Mouse (Mus musculus) embryonic facial prominence, embryonic 14.5 days (tissue): Measurements from ENCODE around the gene Tsks. TPM values are rescaled to one million over a fixed set of nuclear protein-coding genes. Genes with fewer than 3 reads are reported as not detected.

ENCODE experiments used
- ATAC-seq: fragments of 200-750 bp; cut with Nextera tagmentation; 2 replicates; pipeline ENCODE4 v1.8.0; 2017; ENCODE audit warnings: low read depth, moderate number of reproducible peaks, moderate TSS enrichment
- DNase-seq: peaks from one replicate; pipeline ENCODE4 v3.0.0-alpha.2; 2015; ENCODE audit warnings: low spot score
- H3K27ac ChIP-seq: fragments of 300-500 bp; sonication (generic); replicated peaks from 2 replicates; pipeline ENCODE4 v1.5.1; 2014; ENCODE audit warnings: low read depth, mild to moderate bottlenecking, low read length, moderate library complexity
- H3K27me3 ChIP-seq: fragments of 300-500 bp; sonication (generic); replicated peaks from 2 replicates; pipeline ENCODE4 v1.6.1; 2014; ENCODE audit warnings: low read length; ENCODE audit not compliant: control insufficient read depth, insufficient read depth
- H3K36me3 ChIP-seq: fragments of 300-500 bp; sonication (generic); 2 replicates; pipeline ENCODE4 v1.6.1; 2014; ENCODE audit warnings: low read length, mixed read lengths; ENCODE audit not compliant: control insufficient read depth, insufficient read depth
- H3K4me1 ChIP-seq: fragments of 300-500 bp; sonication (generic); 2 replicates; pipeline ENCODE4 v1.6.1; 2014; ENCODE audit warnings: antibody characterized with exemption, low read length; ENCODE audit not compliant: control insufficient read depth, insufficient read depth
- H3K4me2 ChIP-seq: fragments of 300-500 bp; sonication (generic); 2 replicates; pipeline ENCODE4 v1.6.1; 2014; ENCODE audit warnings: low read depth, mild to moderate bottlenecking, low read length, moderate library complexity, mixed read lengths
- H3K4me3 ChIP-seq: fragments of 300-500 bp; sonication (generic); 2 replicates; pipeline ENCODE4 v1.5.1; 2014; ENCODE audit warnings: low read depth, mild to moderate bottlenecking, low read length
- H3K9ac ChIP-seq: fragments of 300-500 bp; sonication (generic); 2 replicates; pipeline ENCODE4 v1.6.1; 2014; ENCODE audit warnings: low read depth, mild to moderate bottlenecking, low read length, moderate library complexity, mixed read lengths
- H3K9me3 ChIP-seq: fragments of 300-500 bp; sonication (generic); 2 replicates; pipeline ENCODE4 v1.6.1; 2016; ENCODE audit warnings: low read length; ENCODE audit not compliant: control insufficient read depth
- WGBS: fragments of 180-500 bp; shearing (Covaris S2); extraction: QIAGEN DNeasy Blood & Tissue Kit; methylation state at CpG from one replicate; pipeline ENCODE4 v1.1.7; 2014; 5-methylcytosine and 5-hydroxymethylcytosine counted together
- polyA plus RNA-seq: library from polyadenylated mRNA; unstranded; fragments of >200 nt; fragmentation: Nextera tagmentation; extraction: Ambion mirVana; gene quantifications from 2 replicates; pipeline ENCODE4 v1.2.1, GENCODE M21; 2014

Gene Tsks
- polyA plus RNA-seq, 1 experiment from 2014 or later: not detected

GRCm38 (mm10) chr7:44962337-44962736 lies 19.3 kb downstream of the Tsks start:
- no peaks in the 10 kb centered on the region for H3K27me3 ChIP-seq
- H3K4me2 ChIP-seq: no peak overlapping the region
- H3K4me3 ChIP-seq: no peak overlapping the region
- no peak overlapping the region for H3K27ac ChIP-seq
- H3K9me3 ChIP-seq: no peaks in the 10 kb centered on the region
- peaks cover 72% of the 10 kb centered on the region for H3K36me3 ChIP-seq
- 75% methylated on average over 8 of the region's 8 CpGs for WGBS
- H3K4me1 ChIP-seq: no peaks in the 10 kb centered on the region
- H3K9ac ChIP-seq: no peak overlapping the region
- DNase-seq (no peak), ATAC-seq (no peak)

GRCm38 (mm10) chr7:44962831-44963230 lies 19.8 kb downstream of the Tsks start:
- ATAC-seq (no peak), DNase-seq (no peak)
- no peak overlapping the region for H3K4me2 ChIP-seq
- 90% methylated on average over 5 of the region's 5 CpGs for WGBS
- H3K4me3 ChIP-seq: no peak overlapping the region
- no peaks in the 10 kb centered on the region for H3K9me3 ChIP-seq
- no peak overlapping the region for H3K27ac ChIP-seq
- no peaks in the 10 kb centered on the region for H3K4me1 ChIP-seq
- H3K9ac ChIP-seq: no peak overlapping the region
- H3K36me3 ChIP-seq: peaks cover 74% of the 10 kb centered on the region
- H3K27me3 ChIP-seq: no peaks in the 10 kb centered on the region

- H3K27ac ChIP-seq: no peak overlapping the region
- WGBS: 91% methylated on average over 11 of the region's 13 CpGs
- no peak for ATAC-seq
- H3K4me1 ChIP-seq: no peaks in the 10 kb centered on the region
- H3K9me3 ChIP-seq: no peaks in the 10 kb centered on the region
- H3K4me2 ChIP-seq: no peak overlapping the region
- H3K9ac ChIP-seq: no peak overlapping the region
- peaks cover 76% of the 10 kb centered on the region for H3K36me3 ChIP-seq
- H3K27me3 ChIP-seq: no peaks in the 10 kb centered on the region
- H3K4me3 ChIP-seq: no peak overlapping the region
- no peak for DNase-seq
Observed at GRCm38 (mm10) chr7:44964990-44965389, 22.0 kb downstream of the Tsks start.

DNA sequence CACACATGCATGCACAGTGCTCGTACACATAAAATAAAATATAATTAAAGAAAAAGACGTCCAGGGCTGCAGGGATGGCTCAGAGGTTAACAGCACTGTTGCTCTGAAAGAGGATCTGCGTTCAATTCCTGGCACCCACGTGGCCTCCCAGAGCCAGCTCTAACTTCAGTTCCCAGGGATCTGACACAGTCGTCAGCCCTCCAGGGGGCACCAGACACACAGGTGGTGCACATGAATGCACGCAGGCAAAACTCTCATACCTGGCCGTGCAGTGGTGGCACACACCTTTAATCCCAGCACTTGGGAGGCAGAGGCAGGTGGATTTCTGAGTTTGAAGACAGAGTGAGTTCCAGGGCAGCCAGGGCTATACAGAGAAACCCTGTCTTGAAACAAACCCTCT lies 23.0 kb downstream of the Tsks start:
- no peak for DNase-seq
- no peak for ATAC-seq

GRCm38 (mm10) chr7:44966638-44967037 lies 23.6 kb downstream of the Tsks start:
- WGBS: 75% methylated on average over 15 of the region's 15 CpGs
- no peak overlapping the region for H3K4me3 ChIP-seq
- DNase-seq (no peak), ATAC-seq (no peak)
- peaks cover 8% of the 10 kb centered on the region for H3K4me1 ChIP-seq
- no peaks in the 10 kb centered on the region for H3K27me3 ChIP-seq
- no peak overlapping the region for H3K9ac ChIP-seq
- H3K9me3 ChIP-seq: no peaks in the 10 kb centered on the region
- H3K36me3 ChIP-seq: peaks cover 61% of the 10 kb centered on the region
- H3K27ac ChIP-seq: no peak overlapping the region
- no peak overlapping the region for H3K4me2 ChIP-seq

More for the DNA sequence above, 23.0 kb downstream of the Tsks start:
- 78% methylated on average over 7 of the region's 7 CpGs for WGBS
- Histone ChIP-seq H3K4me3 (no peak overlapping the region), H3K4me1 (peaks cover 3% of the 10 kb centered on the region), H3K4me2 (no peak overlapping the region), H3K9me3 (no peaks in the 10 kb centered on the region), H3K9ac (no peak overlapping the region), H3K27me3 (no peaks in the 10 kb centered on the region), H3K36me3 (peaks cover 67% of the 10 kb centered on the region), H3K27ac (no peak overlapping the region)

DNA sequence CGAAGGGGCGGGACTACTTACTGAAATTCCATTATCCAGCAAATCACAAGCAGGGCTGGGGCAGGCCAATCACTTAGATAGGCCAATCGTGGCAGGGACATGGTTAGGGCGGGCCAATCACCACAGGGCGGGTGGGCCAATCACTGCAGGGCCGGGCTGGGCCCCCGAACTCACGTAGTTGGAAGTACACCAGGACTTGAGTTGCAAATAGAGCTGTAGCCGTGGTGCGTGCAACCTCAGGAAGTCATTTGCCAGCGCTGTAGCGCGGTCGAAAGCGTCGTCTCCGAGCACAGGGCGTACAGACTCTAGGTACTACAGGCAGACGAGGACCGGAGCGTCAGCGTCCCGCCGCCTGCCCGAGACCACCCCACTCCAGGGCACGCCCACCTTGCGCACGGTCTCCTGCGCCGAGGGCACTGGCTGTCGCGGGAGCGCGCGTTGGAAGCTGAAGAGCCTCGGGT lies 27.3 kb downstream of the Tsks start:
- WGBS: under 1% methylated on average over 36 of the region's 36 CpGs
- ATAC-seq: peak; percentile 97

DNA sequence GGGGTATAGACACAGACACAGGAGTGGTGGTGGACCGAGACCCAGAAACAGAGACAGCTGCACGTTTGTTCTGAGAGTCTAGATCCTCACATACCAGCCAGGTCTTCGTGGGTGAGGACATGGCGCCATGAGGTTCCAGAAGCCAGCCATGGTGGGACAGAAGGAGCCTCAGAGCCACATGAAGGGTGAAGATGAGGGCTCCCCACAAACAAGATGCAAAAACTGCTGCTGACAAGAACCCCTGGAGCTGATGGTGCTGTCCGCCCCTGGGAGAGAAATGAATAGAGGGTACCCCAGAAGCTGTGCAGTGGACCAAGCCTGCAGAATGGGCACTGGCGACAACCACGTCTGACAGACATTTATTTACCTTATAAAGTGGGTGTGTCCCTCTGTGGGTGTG lies 28.1 kb downstream of the Tsks start:
- Histone ChIP-seq H3K4me2 (peak overlapping the region; percentile 60), H3K9me3 (no peaks in the 10 kb centered on the region), H3K4me3 (peak overlapping the region; percentile 62), H3K27ac (peak overlapping the region; percentile 88; the same call in 1 of the 2 replicates), H3K36me3 (peaks cover 30% of the 10 kb centered on the region), H3K27me3 (no peaks in the 10 kb centered on the region), H3K4me1 (peaks cover 8% of the 10 kb centered on the region), H3K9ac (peak overlapping the region; percentile 65)
- WGBS: 67% methylated on average over 7 of the region's 7 CpGs
- DNase-seq (no peak), ATAC-seq (no peak)

More for the DNA sequence above, 27.3 kb downstream of the Tsks start:
- Histone ChIP-seq H3K9me3 (no peaks in the 10 kb centered on the region), H3K27ac (peak overlapping the region; percentile 88), H3K9ac (peak overlapping the region; percentile 65), H3K27me3 (no peaks in the 10 kb centered on the region), H3K36me3 (peaks cover 29% of the 10 kb centered on the region), H3K4me3 (peak overlapping the region; percentile 62), H3K4me1 (peaks cover 8% of the 10 kb centered on the region), H3K4me2 (peak overlapping the region; percentile 60)
- peak; percentile 98 for DNase-seq

DNA sequence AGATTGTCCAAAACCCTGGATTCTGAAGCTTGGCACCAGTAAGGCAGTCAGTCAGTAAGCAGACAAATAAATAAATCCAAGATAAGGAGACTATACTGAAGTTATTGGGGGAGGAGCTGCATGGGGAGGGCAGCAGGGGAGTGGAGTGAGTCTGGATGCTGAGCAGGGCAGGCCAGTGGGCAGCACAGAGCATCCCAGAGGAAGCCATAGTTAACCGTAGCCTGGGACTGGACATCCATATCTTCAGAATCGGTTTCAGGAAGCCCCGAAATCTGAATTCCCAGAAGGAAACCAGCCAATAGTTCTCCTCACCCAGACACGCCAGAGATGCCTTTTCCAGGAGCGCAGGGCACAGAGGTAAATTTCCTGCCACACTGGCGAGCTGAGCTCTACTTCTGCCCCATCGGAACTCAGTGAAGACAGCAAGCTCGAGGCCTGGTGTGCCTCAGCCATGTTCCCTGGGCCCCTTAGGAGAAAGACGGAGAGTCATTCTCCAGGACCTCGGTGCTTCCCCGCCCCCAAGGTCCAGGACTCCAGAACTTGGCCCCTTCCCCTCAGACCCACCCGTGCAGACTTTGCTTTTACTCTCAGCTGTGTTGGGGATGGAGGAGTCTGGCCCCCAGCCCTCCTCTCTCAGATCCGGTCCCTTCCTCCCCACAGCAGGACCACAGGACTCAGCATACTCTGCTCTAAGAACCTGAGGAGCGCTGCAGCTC lies 30.6 kb downstream of the Tsks start:
- H3K27me3 ChIP-seq: no peaks in the 10 kb centered on the region
- peak overlapping the region; percentile 82 for H3K27ac ChIP-seq
- H3K9me3 ChIP-seq: no peaks in the 10 kb centered on the region
- peaks cover 35% of the 10 kb centered on the region for H3K36me3 ChIP-seq
- DNase-seq (no peak), ATAC-seq (no peak)
- H3K4me3 ChIP-seq: peak overlapping the region; percentile 51
- peak overlapping the region; percentile 65 for H3K9ac ChIP-seq
- H3K4me1 ChIP-seq: peaks cover 8% of the 10 kb centered on the region
- WGBS: 37% methylated on average over 13 of the region's 14 CpGs
- H3K4me2 ChIP-seq: peak overlapping the region; percentile 69
